Mouse (Mus musculus): Measurements from ENCODE around the gene Scai.
"Not testable (repeated sequence)": the region's sequence is repeated elsewhere in the genome, so short reads cannot be mapped to it uniquely, and the experiment has no call there.

The Scai gene

DNA sequence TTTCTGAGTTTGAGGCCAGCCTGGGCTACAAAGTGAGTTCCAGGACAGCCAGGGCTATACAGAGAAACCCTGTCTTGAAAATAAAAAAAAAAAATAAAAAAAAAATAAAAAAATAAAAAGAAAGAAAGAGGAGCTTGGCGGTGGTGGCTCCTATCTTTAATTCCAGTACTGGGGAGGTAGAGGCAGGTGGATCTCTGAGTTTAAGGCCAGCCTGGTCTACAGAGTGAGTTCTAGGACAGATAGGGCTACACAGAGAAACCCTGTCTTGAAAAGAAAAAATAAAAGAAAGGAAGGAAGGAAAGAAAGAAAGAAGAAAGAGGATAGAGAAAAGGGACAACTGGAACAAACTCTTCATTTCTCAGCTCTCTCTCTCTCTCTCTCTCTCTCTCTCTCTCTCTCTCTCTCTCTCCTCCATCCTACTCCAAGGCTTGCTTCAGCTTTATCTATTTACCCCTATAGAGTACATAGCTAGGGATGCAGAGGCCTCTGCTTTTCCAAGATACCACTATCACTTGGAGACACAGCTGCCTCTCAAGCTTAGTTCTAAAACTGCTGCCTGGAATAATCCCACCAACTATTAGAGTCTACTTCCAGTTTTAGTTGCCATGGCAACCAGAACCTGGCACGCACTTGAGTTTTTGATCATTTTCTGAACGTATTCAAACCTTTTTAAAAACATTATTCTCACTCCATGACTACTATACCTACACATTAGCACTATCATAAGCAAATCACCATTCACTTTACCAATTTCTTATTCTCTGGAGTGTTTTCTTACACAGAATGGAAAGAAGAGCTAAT, 60.8 kb downstream of the Scai start:
- DNase-seq (ENCODE audit: low spot score): no peak

DNA sequence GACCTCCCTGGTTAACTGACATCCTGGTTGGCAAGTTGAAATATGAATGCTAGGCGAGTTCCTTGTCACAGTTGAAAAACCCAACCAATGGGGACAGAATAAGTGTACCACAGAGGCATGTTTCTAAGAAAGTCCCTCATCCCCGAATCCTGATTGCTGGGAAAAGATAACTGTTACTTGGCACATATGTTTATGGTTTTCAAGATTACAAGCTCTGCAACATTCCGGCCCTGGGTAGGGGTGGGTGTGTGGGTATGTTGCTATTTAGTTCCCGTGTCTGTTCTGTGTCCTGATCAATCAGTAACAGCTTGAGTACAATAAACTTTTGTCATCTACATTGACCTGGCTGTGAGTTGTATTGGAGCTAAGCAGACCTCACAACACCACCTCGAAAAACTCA, 66.4 kb downstream of the Scai start:
- DNase-seq (ENCODE audit: low spot score): no peak

DNA sequence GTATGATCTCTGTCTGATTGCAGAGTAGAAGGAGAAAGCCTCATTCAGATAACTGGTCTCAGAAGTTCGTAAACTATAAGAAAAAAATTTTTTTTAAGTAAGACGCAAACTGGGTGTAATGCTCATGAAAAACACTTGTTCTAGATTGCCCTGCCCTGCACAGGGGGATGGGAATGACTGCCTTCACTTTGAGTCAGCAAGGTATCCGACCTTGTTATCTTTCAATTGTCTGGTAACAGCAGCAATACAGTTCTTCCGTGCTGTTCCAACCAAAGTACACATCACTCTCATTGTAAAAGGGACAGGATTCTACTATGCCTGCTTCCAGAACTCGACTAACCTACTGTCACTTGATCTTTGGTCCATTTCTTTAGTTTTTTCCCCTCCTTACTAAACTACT, 69.4 kb downstream of the Scai start:
- no peak for DNase-seq (ENCODE audit: low spot score)

DNA sequence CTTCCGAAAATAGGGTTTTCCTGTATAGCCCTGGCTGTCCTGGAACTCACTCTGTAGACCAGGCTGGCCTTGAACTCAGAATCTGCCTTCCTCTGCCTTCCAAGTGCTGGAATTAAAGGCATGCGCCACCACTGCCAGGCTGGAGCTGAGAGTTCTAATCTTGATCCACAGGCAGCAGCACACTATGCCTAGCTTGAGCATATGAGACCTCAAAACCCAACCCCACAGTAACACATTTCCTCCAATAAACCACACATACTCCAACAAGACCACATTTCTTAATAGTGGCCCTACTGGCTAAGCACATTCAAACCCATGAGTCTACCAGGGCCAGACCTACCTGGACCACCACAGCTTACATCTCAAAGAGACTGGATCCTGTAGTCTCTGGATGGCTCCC, 74.0 kb downstream of the Scai start:
- no peak for DNase-seq (ENCODE audit: low spot score)

DNA sequence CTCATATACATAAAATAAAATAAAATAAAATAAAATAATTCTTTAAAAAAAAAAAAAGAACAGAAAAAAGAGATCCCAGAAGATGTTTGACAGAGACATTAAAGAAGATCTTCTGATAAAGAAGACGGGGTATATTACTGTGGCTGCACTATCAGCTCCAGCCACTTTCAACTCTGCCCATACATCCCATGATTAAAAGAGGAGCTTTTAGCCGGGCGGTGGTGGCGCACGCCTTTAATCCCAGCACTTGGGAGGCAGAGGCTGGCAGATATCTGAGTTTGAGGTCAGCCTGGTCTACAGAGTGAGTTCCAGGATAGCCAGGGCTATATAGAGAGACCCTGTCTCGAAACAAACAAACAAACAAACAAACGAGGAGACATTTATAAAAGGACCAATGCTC, 76.4 kb downstream of the Scai start:
- DNase-seq (ENCODE audit: low spot score): no peak

DNA sequence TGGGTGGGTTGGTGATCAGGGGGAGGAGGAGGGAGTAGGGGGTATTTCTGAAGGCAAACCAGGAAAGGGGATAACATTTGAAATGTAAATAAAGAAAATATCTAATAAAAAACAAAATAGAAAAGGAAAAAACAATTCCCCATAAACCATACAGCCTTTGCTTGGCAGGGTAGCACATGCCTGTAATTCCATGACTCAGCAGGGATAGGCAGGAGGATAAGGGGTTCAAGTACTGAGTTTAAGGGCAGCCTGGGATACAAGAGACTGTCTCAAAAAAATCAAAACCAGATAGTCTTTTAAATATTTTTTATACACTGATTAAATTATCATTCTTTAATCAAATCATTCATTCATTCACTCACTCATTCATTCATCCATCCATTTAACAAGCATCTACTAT, 80.0 kb downstream of the Scai start:
- DNase-seq (ENCODE audit: low spot score): no peak

DNA sequence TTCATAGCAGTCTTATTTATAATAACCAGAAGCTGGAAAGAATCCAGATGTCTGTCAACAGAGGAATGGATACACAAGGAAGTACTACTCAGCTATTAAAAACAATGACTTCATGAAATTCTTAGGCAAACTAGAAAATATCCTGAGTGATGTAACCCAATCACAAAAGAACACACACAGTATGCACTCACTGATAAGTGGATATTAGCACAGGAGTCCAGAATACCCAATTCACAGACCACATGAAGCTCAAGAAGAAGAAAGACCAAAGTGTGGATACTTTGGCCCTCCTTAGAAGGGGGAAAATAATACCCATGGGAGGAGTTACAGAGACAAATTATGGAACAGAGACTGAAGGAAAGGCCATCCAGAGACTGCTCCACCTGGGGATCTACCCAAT, 80.8 kb downstream of the Scai start:
- DNase-seq (ENCODE audit: low spot score): not testable (repeated sequence)

DNA sequence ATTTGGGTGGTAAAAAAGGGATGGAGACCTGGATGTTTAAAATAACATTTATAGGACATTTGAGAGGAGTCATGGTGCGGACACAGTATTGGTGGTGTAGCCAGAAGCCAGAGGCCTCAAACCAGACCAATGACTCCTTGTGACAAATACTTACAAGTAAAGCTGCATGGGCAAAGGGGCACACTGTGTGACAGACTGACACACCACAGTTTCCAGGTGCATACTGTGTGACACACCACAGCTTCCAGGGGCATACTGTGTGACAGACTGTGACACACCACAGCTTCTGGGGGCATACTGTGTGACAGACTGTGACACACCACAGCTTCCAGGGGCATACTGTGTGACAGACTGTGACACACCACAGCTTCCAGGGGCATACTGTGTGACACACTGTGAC, 90.6 kb downstream of the Scai start:
- not testable (repeated sequence) for DNase-seq (ENCODE audit: low spot score)

DNA sequence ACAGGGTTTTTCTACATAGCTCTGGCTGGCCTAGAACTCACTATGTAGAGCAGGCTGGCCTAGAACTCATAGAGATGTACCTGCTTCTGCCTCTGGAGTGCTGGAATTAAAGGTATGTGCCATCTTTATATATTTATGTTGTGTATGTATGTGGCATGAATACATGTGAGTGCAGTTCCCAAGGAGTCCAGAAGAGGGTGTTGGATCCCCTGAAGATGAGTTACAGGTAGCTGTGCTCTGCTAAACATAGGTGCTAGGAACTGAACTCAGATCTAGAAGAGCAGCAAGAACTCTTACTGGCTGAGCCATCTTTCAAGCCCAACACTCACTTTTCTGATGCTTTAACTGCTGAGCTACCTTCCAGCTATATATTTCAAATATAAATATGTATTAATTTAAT, 92.5 kb downstream of the Scai start:
- no peak for DNase-seq (ENCODE audit: low spot score)

DNA sequence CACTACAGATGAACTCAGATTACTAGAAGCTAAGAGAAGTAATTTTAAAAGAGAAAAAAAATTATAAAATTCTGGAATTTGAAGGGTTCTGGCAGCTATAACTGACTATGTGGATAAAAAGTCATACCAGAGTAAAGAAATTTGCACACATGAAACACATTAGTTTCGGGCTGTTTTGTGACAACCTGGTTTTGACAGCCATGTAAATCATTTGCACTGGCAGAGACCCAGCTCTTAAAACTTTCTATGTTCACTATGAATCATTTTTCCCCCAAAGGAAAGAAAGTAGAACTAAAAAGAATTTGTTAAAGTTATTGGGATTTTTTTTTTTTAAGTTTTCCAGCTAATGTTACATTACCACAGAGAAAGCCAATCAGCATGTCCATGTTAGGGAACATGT, 98.6 kb downstream of the Scai start:
- no peak for DNase-seq (ENCODE audit: low spot score)

DNA sequence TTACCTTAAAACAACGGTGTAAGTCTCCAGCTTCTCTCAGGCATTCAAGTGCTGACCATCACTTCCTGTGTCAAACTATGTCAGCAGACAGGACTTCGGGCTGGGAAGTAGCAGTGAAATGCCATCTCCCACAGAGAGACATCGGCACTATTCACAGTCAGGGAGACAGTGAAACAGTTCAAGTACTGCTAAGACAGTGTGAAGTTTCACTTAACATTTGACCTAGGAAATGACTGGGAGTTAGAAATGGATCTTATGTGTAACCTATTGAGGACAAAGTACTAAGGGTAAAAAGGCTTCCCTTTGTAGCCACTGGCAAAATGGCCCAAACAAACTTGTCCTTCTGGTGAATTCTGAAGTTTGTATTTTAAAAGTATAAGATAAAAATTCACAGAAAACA, 107.8 kb downstream of the Scai start:
- no peak for DNase-seq (ENCODE audit: low spot score)

DNA sequence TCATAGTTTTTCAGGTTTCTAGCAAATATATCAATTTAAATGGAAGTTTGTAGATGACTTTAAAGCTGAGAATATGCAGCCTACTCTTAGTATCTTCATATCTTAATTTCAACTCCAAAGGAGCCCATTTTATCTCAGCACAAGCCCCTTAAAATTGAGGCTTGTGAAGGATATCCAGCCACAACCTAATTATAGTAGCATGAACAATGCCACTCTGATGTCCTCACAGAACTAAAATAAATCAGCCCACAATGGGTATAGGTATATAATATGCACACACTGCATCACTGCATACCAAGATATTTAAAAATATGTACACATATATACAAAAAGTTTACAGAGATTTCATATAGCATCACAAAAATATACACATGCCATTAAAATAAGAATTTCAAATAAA, 119.9 kb downstream of the Scai start:
- DNase-seq (ENCODE audit: low spot score): no peak

DNA sequence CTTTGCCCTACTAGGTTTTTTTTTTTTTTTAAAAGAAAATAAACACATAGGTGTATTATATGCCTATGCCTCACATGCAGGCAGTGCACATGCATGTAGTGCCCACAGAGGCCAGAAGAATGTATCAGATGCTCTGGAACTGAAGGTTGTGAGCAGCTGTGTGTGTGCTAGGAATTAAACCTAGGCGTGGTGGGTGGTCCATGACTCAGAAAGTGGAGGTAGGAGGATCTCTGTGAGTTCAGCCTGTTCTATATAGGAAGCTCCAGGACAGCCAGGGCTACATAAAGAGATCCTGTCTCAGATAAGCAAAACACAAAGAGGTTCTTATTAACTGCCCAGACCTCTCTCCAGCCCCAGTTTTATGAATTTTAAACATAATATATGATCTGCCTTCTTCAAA, 121.4 kb downstream of the Scai start:
- no peak for DNase-seq (ENCODE audit: low spot score)

DNA sequence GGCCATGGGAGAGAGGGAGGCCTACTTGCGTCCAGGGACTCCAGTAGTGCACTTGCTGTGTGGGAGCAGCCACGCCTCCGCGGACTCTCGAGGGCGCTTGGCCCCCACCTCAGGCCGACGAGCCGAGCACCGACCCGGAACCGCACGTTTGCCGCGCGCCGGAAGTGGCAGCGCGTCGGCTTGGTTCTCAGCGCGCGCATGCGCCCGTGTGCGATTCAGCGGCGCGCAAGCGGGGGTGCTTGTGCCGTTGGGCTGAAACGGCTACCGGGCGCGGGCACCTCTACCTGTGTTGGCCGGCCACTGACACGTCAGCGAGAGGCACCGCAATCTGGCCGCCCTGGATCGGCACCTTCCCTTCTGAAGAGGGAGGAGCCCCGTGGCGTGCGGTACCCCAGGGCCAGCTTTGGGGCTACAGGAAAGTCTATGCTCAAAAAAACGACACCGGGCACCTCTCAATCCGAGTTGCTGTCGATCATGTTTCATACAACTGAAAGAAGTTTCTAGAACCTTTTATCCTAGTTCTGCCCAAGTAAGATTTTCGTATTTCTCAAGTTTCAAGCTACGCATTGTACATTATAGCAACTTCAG, 125.0 kb downstream of the Scai start, which contains the start of gene Golga1:
Golga1 (minus strand) TSS at position 142 of the 588 bp plus-strand sequence.
- DNase-seq (ENCODE audit: low spot score): peak; percentile 93

DNA sequence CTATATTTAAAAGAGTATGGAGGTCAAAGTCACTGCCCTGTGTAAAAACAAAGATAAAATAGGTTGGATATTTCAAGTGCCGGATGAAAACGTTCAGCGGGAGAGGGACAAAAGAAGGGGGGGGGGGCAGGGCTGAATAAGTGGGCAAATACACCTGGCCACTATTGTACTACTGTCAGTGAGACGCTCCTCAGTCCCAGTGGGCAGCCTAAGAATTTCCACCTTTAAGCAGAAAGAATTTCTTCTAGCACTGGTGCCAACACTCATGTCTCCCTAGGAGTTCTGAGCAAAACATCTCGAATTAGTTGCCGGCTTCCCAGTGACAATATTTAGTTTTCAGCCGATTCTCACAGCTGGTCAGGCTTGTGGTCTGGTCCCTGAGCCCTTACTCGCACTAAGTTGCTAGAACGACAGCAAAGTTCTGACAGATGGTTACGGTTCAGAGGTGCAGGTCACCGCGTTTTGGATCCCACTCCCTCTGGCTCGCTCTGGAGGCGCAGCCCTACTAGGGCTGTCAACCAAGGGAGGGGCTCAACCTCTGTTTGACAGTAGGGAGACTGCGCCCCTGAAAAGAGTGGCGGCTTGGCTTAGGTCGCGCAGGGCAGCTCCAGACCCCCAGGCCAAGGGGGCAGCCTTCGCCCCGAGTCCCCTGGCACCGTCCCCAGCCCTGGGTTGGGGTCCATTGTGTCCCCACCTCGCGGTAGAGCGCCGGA, 125.7 kb downstream of the Scai start:
- no peak for DNase-seq (ENCODE audit: low spot score)

DNA sequence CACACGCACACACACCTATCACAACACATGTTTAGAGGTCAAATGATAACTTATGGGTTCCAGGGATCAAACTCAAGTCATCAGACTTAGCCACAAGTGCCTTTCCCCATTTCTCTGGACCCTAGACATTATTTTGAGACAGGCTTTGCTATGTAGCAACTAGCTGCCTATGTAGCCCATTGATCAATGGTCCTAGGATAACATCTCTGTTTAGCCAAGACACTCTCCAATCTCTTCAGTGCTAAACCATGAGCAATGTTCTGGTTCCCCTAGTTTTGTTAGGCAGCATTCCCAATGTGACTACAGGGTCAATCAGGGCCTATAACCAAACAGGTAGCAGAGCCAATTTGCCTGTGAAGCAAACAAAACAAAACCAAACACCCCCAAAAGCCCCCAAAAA, 142.0 kb downstream of the Scai start:
- DNase-seq (ENCODE audit: low spot score): no peak

DNA sequence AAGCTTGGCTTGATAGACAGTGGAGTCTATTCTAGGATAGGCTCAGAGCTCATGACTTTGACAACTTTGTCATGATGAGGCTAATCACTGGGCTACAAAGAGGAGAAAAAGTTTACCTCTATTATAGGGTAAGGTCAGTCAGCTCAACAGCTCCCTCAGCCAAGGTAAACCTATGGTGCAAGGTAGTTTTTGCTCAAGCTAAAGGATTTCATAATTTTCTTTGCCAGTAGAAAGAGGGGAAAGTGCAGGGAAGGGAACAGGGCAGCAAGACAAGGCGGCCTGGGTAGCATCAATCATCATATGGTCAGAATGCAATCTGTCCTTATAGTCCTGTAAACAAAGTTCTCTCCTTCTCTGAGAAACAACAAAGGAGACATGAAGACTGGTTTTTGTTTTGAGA, 150.3 kb downstream of the Scai start:
- DNase-seq (ENCODE audit: low spot score): no peak

DNA sequence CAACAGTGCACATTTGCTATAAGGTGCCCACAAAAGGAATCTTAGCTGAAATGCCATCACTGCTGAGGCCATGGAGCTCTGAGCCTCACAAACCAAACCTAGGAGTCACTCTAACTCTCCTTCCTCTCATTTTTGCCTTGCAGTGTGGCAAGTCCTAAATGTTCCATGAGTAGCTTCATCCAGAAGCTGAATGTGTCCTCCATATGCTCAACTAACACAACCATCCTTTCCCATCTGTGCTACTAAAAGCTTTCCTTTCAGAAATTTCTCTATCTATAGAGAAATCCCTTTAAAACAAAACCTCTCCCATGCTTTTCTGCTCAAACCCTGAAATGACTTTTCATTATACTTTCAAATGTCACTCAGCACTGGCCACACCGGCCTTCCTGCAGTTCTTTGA, 158.9 kb downstream of the Scai start:
- DNase-seq (ENCODE audit: low spot score): no peak

DNA sequence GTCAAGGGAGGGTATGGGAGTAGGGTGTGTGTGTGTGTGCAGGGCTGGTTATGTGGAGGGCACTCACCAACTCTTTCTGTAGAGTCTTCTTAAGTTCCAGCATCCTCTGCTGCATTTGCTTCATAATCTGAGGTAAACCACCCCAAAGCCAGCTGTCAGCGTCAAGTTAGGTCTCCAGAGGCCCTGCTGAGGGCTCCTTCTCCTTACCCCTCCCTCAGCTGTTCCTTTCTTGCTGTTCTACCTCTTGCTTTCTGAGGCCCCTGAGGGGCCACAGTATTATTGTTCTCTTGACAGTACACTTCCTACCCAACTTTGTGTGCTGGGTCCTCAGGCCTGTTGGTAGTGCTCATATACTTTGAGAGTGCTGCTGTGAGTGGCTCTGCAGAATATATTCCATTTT, 170.5 kb downstream of the Scai start:
- DNase-seq (ENCODE audit: low spot score): no peak

DNA sequence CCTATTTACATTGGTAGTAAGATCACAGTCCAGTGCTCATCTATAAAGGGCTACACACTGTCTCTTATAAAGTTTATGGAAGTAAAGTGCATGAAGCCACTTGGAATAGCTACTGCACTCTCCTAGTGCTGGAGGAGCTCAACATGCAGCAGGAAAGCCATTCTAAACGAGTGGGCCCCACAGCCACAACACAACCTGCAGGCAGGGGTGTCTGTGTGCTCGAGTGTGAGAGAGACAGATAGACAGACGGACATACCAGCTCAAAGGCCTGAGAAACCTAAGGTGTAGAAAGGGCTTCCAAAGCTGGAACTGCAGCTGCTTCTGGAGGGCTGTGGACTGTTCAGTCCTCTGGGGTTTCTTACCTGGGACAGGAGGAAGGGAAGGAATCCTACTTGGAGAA, 174.0 kb downstream of the Scai start:
- DNase-seq (ENCODE audit: low spot score): no peak

Data from testis, postnatal 10 days (tissue).